Mouse (Mus musculus): ENCODE results near the gene S100a7a. TPM values are rescaled to one million over a fixed set of nuclear protein-coding genes. Genes with fewer than 3 reads are reported as not detected.

Gene S100a7a
- polyA plus RNA-seq, 1 experiment: 0.08 TPM

DNA sequence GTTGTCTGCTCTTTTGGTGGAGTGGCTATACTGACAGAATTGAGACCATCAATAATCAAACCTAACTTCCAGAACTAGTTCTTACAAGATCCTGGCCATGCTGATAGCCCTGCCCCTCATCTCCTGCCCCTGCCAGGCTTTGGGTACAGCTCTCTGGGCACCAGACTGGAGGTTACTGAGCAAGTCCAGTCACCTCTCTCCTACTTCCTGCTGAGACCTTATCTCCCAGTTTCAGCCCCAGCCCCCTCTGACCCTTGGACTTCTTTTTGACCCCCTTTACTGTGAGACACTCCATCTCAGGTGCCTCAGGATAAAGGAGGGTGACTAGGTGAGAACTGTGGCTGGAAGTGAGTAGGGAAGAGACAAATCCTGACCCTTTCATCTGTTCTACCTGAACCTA lies 44.7 kb upstream of the S100a7a start:
- H3K4me1 ChIP-seq (ENCODE audit: control insufficient read depth, insufficient read depth, insufficient read length): peaks cover 21% of the 10 kb centered on the region; the same call in 1 of the 2 replicates
- DNase-seq (ENCODE audit: low read depth in 1 of 2, low spot score in 2 of 2): no peak
- H3K27ac ChIP-seq (ENCODE audit: insufficient read depth, low read length): 0 out of 2 replicates have a peak overlapping the region, but pooled peaks have one; percentile 5
- H3K36me3 ChIP-seq (ENCODE audit: control insufficient read depth, insufficient read depth, low read length): no peaks in the 10 kb centered on the region
- TF ChIP-seq CTCF (IDR thresholded peaks at IDR 0.05; ENCODE audit: extremely low read depth, insufficient read depth, insufficient read length, insufficient replicate concordance): no peak
- TF ChIP-seq POLR2A (IDR thresholded peaks at IDR 0.05; ENCODE audit: low read depth, low read length): no peak
- no peaks in the 10 kb centered on the region for H3K27me3 ChIP-seq (ENCODE audit: control insufficient read depth, insufficient read depth, low read length)
- H3K4me3 ChIP-seq (ENCODE audit: extremely low read depth, insufficient read depth, insufficient read length): no peak overlapping the region

DNA sequence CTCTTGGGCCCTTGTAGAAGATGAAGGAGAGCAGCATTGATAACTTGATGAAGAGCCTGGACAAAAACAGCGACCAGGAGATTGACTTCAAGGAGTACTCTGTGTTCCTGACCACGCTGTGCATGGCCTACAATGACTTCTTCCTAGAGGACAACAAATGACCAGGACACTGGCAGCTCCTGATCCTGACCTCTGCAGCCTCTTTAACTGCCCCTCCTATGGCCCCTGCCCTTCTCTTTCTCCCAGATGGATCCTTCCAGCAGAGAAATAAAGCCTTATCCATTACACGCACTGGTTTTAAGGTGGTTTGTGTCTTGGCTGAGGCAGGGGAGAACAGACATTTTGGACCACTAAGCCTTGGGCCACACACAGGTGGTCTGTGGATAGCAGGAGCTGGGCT lies 42.3 kb upstream of the S100a7a start:
- WGBS: 95% methylated on average over 3 of the region's 3 CpGs
- H3K4me3 ChIP-seq (ENCODE audit: extremely low read depth, insufficient read depth, insufficient read length): no peak overlapping the region
- no peaks in the 10 kb centered on the region for H3K27me3 ChIP-seq (ENCODE audit: control insufficient read depth, insufficient read depth, low read length)
- peaks cover 27% of the 10 kb centered on the region; the same call in 1 of the 2 replicates for H3K4me1 ChIP-seq (ENCODE audit: control insufficient read depth, insufficient read depth, insufficient read length)
- H3K27ac ChIP-seq (ENCODE audit: insufficient read depth, low read length): peak overlapping the region; percentile 55
- no peaks in the 10 kb centered on the region for H3K36me3 ChIP-seq (ENCODE audit: control insufficient read depth, insufficient read depth, low read length)
- DNase-seq (ENCODE audit: low read depth in 1 of 2, low spot score in 2 of 2): no peak
- no peak for TF ChIP-seq CTCF (IDR thresholded peaks at IDR 0.05; ENCODE audit: extremely low read depth, insufficient read depth, insufficient read length, insufficient replicate concordance)
- TF ChIP-seq POLR2A (IDR thresholded peaks at IDR 0.05; ENCODE audit: low read depth, low read length): no peak

DNA sequence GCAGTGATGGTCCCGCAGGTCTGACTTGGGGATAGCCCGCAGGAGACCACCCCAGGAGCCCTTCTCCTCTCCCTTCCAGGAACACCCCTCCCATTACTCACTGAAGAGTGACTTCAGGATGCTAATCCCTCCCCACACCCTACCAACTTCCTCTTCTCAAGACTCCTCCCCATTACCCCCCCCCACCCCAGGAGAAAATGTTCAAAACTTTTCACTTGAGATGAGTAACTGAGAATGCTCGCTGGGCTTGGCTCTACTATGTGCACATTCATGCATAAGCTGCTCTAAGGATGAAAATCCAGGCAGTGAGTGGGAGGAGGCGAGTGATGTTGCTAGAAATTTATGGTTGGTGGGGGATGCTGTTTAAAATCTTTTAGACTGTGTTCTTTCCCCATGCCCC lies 41.8 kb upstream of the S100a7a start:
- no peak for TF ChIP-seq POLR2A (IDR thresholded peaks at IDR 0.05; ENCODE audit: low read depth, low read length)
- TF ChIP-seq CTCF (IDR thresholded peaks at IDR 0.05; ENCODE audit: extremely low read depth, insufficient read depth, insufficient read length, insufficient replicate concordance): no peak
- 28% methylated on average over 4 of the region's 4 CpGs for WGBS
- Histone ChIP-seq H3K36me3 (ENCODE audit: control insufficient read depth, insufficient read depth, low read length) (no peaks in the 10 kb centered on the region), H3K4me3 (ENCODE audit: extremely low read depth, insufficient read depth, insufficient read length) (no peak overlapping the region), H3K27me3 (ENCODE audit: control insufficient read depth, insufficient read depth, low read length) (no peaks in the 10 kb centered on the region), H3K27ac (ENCODE audit: insufficient read depth, low read length) (peak overlapping the region; percentile 55), H3K4me1 (ENCODE audit: control insufficient read depth, insufficient read depth, insufficient read length) (peaks cover 27% of the 10 kb centered on the region; the same call in 1 of the 2 replicates)
- DNase-seq (ENCODE audit: low read depth in 1 of 2, low spot score in 2 of 2): peak in 1 of 2 experiments; percentile 25

DNA sequence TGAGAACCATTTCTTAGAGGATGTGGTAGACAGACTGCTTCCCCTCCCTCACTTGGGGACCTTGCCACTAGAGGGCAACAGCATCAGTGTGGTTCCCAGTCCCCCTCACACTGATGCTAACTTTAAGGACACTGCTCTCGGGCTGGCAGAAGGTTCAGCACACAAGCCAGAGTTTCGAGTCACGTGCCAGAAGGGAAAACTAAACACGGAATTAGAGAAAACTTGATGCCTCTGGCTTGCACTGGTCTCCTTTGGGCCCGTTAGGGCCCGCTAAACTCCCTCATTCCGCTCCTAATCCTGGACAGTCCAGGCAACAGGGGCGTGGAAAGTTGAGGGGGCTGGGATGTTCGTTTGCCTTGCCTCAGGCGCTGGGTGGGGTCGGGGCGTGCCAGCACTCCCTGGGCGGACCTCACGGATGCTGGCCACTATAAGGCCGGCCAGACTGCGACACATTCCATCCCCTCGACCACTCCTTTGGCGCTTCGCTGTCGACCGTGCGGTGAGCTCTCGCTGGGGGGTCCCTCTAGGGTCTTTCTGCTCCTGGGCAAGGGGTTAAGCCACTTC lies 41.0 kb upstream of the S100a7a start, which contains the start of gene S100a6:
Gene S100a6 (plus strand): TSS at position 155 of the 564 bp plus-strand sequence.
- 6% methylated on average over 23 of the region's 23 CpGs for WGBS
- Histone ChIP-seq H3K27ac (ENCODE audit: insufficient read depth, low read length) (peak within 1 kb of the TSS; percentile 55), H3K36me3 (ENCODE audit: control insufficient read depth, insufficient read depth, low read length) (no peaks in the 10 kb centered on the region), H3K4me1 (ENCODE audit: control insufficient read depth, insufficient read depth, insufficient read length) (peaks cover 27% of the 10 kb centered on the region; the same call in 1 of the 2 replicates), H3K27me3 (ENCODE audit: control insufficient read depth, insufficient read depth, low read length) (no peaks in the 10 kb centered on the region), H3K4me3 (ENCODE audit: extremely low read depth, insufficient read depth, insufficient read length) (peak within 1 kb of the TSS; percentile 40)
- peak; percentile 66 to 84 for DNase-seq (ENCODE audit: low read depth in 1 of 2, low spot score in 2 of 2)
- TF ChIP-seq POLR2A (IDR thresholded peaks at IDR 0.05; ENCODE audit: low read depth, low read length) (no peak), CTCF (IDR thresholded peaks at IDR 0.05; ENCODE audit: extremely low read depth, insufficient read depth, insufficient read length, insufficient replicate concordance) (peak; percentile 79; the same call in 1 of the 2 replicates)

DNA sequence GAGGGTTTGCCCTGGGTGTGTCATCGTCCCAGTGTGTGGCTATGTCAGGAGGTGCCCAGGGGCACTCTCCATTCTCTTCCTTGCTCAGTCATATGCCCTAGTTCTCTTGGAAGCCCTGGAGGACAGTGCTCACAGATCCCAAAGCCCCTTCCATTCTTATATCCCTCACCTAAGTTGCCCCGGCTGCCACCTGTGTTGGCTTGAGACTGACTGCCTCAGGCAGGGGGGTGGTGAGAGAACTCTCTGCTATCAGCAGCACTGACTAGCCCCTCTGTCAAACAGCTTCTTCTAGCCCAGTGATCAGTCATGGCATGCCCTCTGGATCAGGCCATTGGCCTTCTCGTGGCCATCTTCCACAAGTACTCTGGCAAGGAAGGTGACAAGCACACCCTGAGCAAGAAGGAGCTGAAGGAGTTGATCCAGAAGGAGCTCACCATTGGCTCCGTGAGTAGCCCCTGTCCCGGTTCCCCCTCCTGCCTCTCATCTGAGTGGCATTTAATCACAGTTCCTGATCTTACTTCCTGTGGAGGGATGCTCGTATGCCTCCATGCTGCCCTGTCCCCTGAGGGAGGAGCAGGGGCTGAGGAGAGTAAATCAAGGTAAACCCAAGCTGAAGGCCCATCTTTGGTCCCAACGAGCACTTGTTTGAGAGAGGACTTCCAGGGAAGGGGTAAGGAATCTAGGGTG lies 40.2 kb upstream of the S100a7a start:
- 43% methylated on average over 7 of the region's 7 CpGs for whole genome bisulfite sequencing
- Histone ChIP-seq H3K27ac (ENCODE audit: insufficient read depth, low read length) (peak overlapping the region; percentile 49), H3K4me3 (ENCODE audit: extremely low read depth, insufficient read depth, insufficient read length) (peak overlapping the region; percentile 40), H3K36me3 (ENCODE audit: control insufficient read depth, insufficient read depth, low read length) (no peaks in the 10 kb centered on the region), H3K4me1 (ENCODE audit: control insufficient read depth, insufficient read depth, insufficient read length) (peaks cover 27% of the 10 kb centered on the region; the same call in 1 of the 2 replicates), H3K27me3 (ENCODE audit: control insufficient read depth, insufficient read depth, low read length) (no peaks in the 10 kb centered on the region)
- DNase-seq (ENCODE audit: low read depth in 1 of 2, low spot score in 2 of 2): no peak
- TF ChIP-seq POLR2A (IDR thresholded peaks at IDR 0.05; ENCODE audit: low read depth, low read length): no peak
- TF ChIP-seq CTCF (IDR thresholded peaks at IDR 0.05; ENCODE audit: extremely low read depth, insufficient read depth, insufficient read length, insufficient replicate concordance): no peak

DNA sequence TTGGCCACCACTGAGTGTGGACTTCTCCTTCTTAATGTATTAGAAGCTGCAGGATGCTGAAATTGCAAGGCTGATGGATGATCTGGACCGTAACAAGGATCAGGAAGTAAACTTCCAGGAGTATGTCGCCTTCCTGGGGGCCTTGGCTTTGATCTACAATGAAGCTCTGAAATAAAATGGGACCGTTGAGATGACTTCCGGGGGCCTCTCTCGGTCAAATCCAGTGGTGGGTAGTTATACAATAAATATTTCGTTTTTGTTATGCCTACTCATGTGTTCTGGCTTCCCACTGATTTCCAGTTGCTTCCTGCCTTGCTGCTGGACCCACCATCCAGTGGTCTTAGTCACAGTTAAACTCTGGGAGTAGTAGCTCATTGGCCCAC lies 39.7 kb upstream of the S100a7a start:
- no peak for DNase-seq (ENCODE audit: low read depth in 1 of 2, low spot score in 2 of 2)
- Histone ChIP-seq H3K4me3 (ENCODE audit: extremely low read depth, insufficient read depth, insufficient read length) (peak overlapping the region; percentile 40; the same call in 1 of the 2 replicates), H3K27ac (ENCODE audit: insufficient read depth, low read length) (no peak overlapping the region), H3K4me1 (ENCODE audit: control insufficient read depth, insufficient read depth, insufficient read length) (peaks cover 22% of the 10 kb centered on the region; the same call in 1 of the 2 replicates), H3K36me3 (ENCODE audit: control insufficient read depth, insufficient read depth, low read length) (no peaks in the 10 kb centered on the region), H3K27me3 (ENCODE audit: control insufficient read depth, insufficient read depth, low read length) (no peaks in the 10 kb centered on the region)
- 81% methylated on average over 6 of the region's 6 CpGs for WGBS
- TF ChIP-seq POLR2A (IDR thresholded peaks at IDR 0.05; ENCODE audit: low read depth, low read length): no peak
- TF ChIP-seq CTCF (IDR thresholded peaks at IDR 0.05; ENCODE audit: extremely low read depth, insufficient read depth, insufficient read length, insufficient replicate concordance): no peak

Data from spleen, adult 2 months (tissue).